Comparison of ENCODE assay signal across 8 mouse cellular contexts in the genomic region with DNA sequence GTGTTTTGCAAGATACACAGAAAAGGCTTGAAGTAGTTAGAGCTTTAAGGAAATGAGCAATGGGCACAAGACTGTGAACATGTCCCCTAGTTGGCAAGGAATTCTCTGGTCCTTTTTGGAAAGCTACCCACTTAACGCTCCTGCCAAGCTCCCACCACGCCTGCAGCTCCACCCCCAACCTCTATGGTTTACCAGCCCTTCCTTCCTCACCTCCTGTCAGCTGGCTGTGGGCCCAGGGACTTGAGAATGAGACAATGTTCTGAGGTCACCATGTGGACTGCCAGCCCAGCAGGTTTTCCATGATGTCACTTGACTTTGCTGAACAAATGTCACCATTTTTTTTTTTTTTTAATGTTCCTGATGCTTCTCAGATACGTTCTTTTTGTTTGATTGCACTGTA. TPM values are rescaled to one million over a fixed set of nuclear protein-coding genes. Genes with fewer than 3 reads are reported as not detected.
DNase-seq lines count a peak whose midpoint lies in the region; ATAC-seq and TF ChIP-seq lines count a peak whose summit lies in the region.

No protein-coding gene starts in this region.

- H3K9ac ChIP-seq in forebrain, embryonic 15.5 days (replicated peaks), result no peak overlapping the region
- no peak overlapping the region for H3K9ac ChIP-seq in forebrain, embryonic 11.5 days (ENCODE audit: low read length)
- no peak overlapping the region for H3K9ac ChIP-seq in heart, embryonic 14.5 days (ENCODE audit: low read length)

- no peaks in the 10 kb centered on the region for H3K9me3 ChIP-seq in forebrain, embryonic 15.5 days
- no peaks in the 10 kb centered on the region for H3K9me3 ChIP-seq in forebrain, embryonic 11.5 days (ENCODE audit: control insufficient read depth, low read length)
- H3K9me3 ChIP-seq in heart, embryonic 14.5 days (ENCODE audit: control insufficient read depth, low read length), result no peaks in the 10 kb centered on the region

- H3K27me3 ChIP-seq in forebrain, embryonic 15.5 days, result no peaks in the 10 kb centered on the region
- H3K27me3 ChIP-seq in forebrain, embryonic 11.5 days (ENCODE audit: control insufficient read depth, insufficient read depth, low read length), result no peaks in the 10 kb centered on the region
- no peaks in the 10 kb centered on the region for H3K27me3 ChIP-seq in cerebellum, adult 2 months (ENCODE audit: control insufficient read depth, insufficient read depth, low read length)
- no peaks in the 10 kb centered on the region for H3K27me3 ChIP-seq in heart, embryonic 14.5 days (ENCODE audit: control insufficient read depth, insufficient read depth, low read length)

- no peak overlapping the region for H3K4me2 ChIP-seq in forebrain, embryonic 15.5 days (replicated peaks)
- no peak overlapping the region for H3K4me2 ChIP-seq in forebrain, embryonic 11.5 days (ENCODE audit: low read depth, low read length, severe bottlenecking)
- H3K4me2 ChIP-seq in heart, embryonic 14.5 days (ENCODE audit: low read length), result no peak overlapping the region

- peaks cover 17% of the 10 kb centered on the region for H3K4me1 ChIP-seq in forebrain, embryonic 15.5 days
- H3K4me1 ChIP-seq in forebrain, embryonic 11.5 days (replicated peaks; ENCODE audit: control insufficient read depth, insufficient read depth, low read length), result no peaks in the 10 kb centered on the region
- H3K4me1 ChIP-seq in cerebellum, adult 2 months (ENCODE audit: control insufficient read depth, insufficient read depth, low read length), result peaks cover 11% of the 10 kb centered on the region
- peaks cover 4 to 16% of the 10 kb centered on the region in 2 experiments for H3K4me1 ChIP-seq in heart, embryonic 14.5 days (ENCODE audit: control insufficient read depth in 2 of 2, insufficient read depth in 2 of 2, low read length in 2 of 2)

- peak overlapping the region; percentile 49 for H3K27ac ChIP-seq in forebrain, embryonic 15.5 days (replicated peaks)
- no peak overlapping the region for H3K27ac ChIP-seq in forebrain, embryonic 11.5 days (ENCODE audit: low read depth, low read length)
- peak overlapping the region; percentile 92 for H3K27ac ChIP-seq in cerebellum, adult 2 months (ENCODE audit: insufficient read depth, low read length)
- peak overlapping the region in 1 of 2 experiments; percentile 69; a peak in 2 of 4 replicates for H3K27ac ChIP-seq in heart, embryonic 14.5 days (replicated peaks in 1 of 2; ENCODE audit: control insufficient read depth in 1 of 2, insufficient read depth in 1 of 2, low read depth in 2 of 2, low read length in 2 of 2)
- H3K27ac ChIP-seq in left cerebral cortex, adult 2 months, result no peak overlapping the region

- no peak for DNase-seq in forebrain, embryonic 11.5 days (ENCODE audit: low spot score)
- DNase-seq in 416B (ENCODE audit: low read depth), result peak; percentile 96
- peak; percentile 98 to 99 for DNase-seq in cerebellum, adult 2 months
- DNase-seq in left cerebral cortex, adult 2 months (ENCODE audit: extremely low spot score in 1 of 2, low spot score in 2 of 2), result peak; percentile 45 to 61
- peak; percentile 43 to 58 for DNase-seq in right cerebral cortex, postnatal 36 days (ENCODE audit: low spot score in 2 of 2)
- no peak for DNase-seq in spleen, adult 12 weeks (ENCODE audit: low spot score)

- no peak for ATAC-seq in forebrain, embryonic 15.5 days (replicated peaks)
- ATAC-seq in forebrain, embryonic 11.5 days (replicated peaks; ENCODE audit: low FRiP score), result no peak
- ATAC-seq in heart, embryonic 14.5 days (ENCODE audit: insufficient number of reproducible peaks, insufficient read depth, low FRiP score, low read depth), result peak; percentile 85

- no peak for TF ChIP-seq CTCF in cerebellum, adult 2 months (IDR thresholded peaks at IDR 0.05; ENCODE audit: borderline replicate concordance, insufficient read depth, low read depth, low read length)
- no peak for TF ChIP-seq CTCF in left cerebral cortex, adult 2 months (IDR thresholded peaks at IDR 0.05)

- intact Hi-C loops in left cerebral cortex, adult 2 months (cut with DNase I), result no loop called here

- H3K36me3 ChIP-seq in forebrain, embryonic 15.5 days, result no peaks in the 10 kb centered on the region
- no peaks in the 10 kb centered on the region for H3K36me3 ChIP-seq in forebrain, embryonic 11.5 days (ENCODE audit: control insufficient read depth, insufficient read depth, low read length)
- H3K36me3 ChIP-seq in heart, embryonic 14.5 days (ENCODE audit: control insufficient read depth, insufficient read depth, low read length), result no peaks in the 10 kb centered on the region

- 17% methylated on average over 3 of the region's 3 CpGs for WGBS in forebrain, embryonic 15.5 days
- 71% methylated on average over 3 of the region's 3 CpGs for WGBS in forebrain, embryonic 11.5 days
- 5% methylated on average over 3 of the region's 3 CpGs for WGBS in cerebellum, adult 2 months
- WGBS in heart, embryonic 14.5 days, result 6% methylated on average over 3 of the region's 3 CpGs

- no peak overlapping the region for H3K4me3 ChIP-seq in forebrain, embryonic 15.5 days
- H3K4me3 ChIP-seq in forebrain, embryonic 11.5 days (ENCODE audit: low read depth, low read length), result no peak overlapping the region
- H3K4me3 ChIP-seq in cerebellum, adult 2 months (replicated peaks; ENCODE audit: insufficient read depth, low read depth, low read length), result no peak overlapping the region
- H3K4me3 ChIP-seq in heart, embryonic 14.5 days (ENCODE audit: control insufficient read depth in 1 of 2, insufficient read depth in 1 of 2, low read depth in 1 of 2, low read length in 2 of 2), result no peak overlapping the region
- H3K4me3 ChIP-seq in left cerebral cortex, adult 2 months, result no peak overlapping the region

- TF ChIP-seq POLR2A in cerebellum, adult 2 months (IDR thresholded peaks at IDR 0.05; ENCODE audit: borderline replicate concordance, insufficient read depth, low read length), result no peak

RNA-seq across cellular contexts. Expression of a gene that starts 19.0 kb away (rescaled TPM):
- 105 and 107 TPM in 2 replicates for polyA plus RNA-seq in forebrain, embryonic 15.5 days (2015; fragmentation: Nextera tagmentation; extraction: Ambion mirVana)
- 109 and 111 TPM in 2 replicates for polyA plus RNA-seq in forebrain, embryonic 11.5 days (2014; fragmentation: Nextera tagmentation; extraction: Ambion mirVana)
- polyA plus RNA-seq in cerebellum, adult 2 months (2012; rRNA removed), result 94.6 and 95.8 TPM in 2 replicates
- 50.2 and 53.6 TPM in 2 replicates for polyA plus RNA-seq in heart, embryonic 14.5 days (2014; fragmentation: Nextera tagmentation; extraction: Ambion mirVana)
- 100 to 1,000 TPM; 131 to 141 TPM for total RNA-seq in left cerebral cortex, adult 2 months (2021)

RNA-seq across cellular contexts. Expression of a gene that starts 27.4 kb away (rescaled TPM):
- 1.9 and 2.6 TPM in 2 replicates for polyA plus RNA-seq in forebrain, embryonic 15.5 days (2015; fragmentation: Nextera tagmentation; extraction: Ambion mirVana)
- polyA plus RNA-seq in forebrain, embryonic 11.5 days (2014; fragmentation: Nextera tagmentation; extraction: Ambion mirVana), result 33.8 and 36.8 TPM in 2 replicates
- 0.72 and 0.90 TPM in 2 replicates for polyA plus RNA-seq in cerebellum, adult 2 months (2012; rRNA removed)
- polyA plus RNA-seq in heart, embryonic 14.5 days (2014; fragmentation: Nextera tagmentation; extraction: Ambion mirVana), result 5.6 and 11.8 TPM in 2 replicates
- under 1 TPM; 0.16 to 0.43 TPM for total RNA-seq in left cerebral cortex, adult 2 months (2021)

RNA-seq across cellular contexts. Expression of a gene that starts 42.1 kb away (rescaled TPM):
- polyA plus RNA-seq in forebrain, embryonic 15.5 days (2015; fragmentation: Nextera tagmentation; extraction: Ambion mirVana), result 27.6 and 29.5 TPM in 2 replicates
- 20.8 and 21.7 TPM in 2 replicates for polyA plus RNA-seq in forebrain, embryonic 11.5 days (2014; fragmentation: Nextera tagmentation; extraction: Ambion mirVana)
- 93.3 and 101 TPM in 2 replicates for polyA plus RNA-seq in cerebellum, adult 2 months (2012; rRNA removed)
- 7.0 and 10.6 TPM in 2 replicates for polyA plus RNA-seq in heart, embryonic 14.5 days (2014; fragmentation: Nextera tagmentation; extraction: Ambion mirVana)
- total RNA-seq in left cerebral cortex, adult 2 months (2021), result 100 to 1,000 TPM; 236 to 242 TPM

RNA-seq across cellular contexts. Expression of a gene that starts 53.8 kb away (rescaled TPM):
- 73.1 and 73.4 TPM in 2 replicates for polyA plus RNA-seq in forebrain, embryonic 15.5 days (2015; fragmentation: Nextera tagmentation; extraction: Ambion mirVana)
- 50.0 and 58.5 TPM in 2 replicates for polyA plus RNA-seq in forebrain, embryonic 11.5 days (2014; fragmentation: Nextera tagmentation; extraction: Ambion mirVana)
- 82.7 and 85.3 TPM in 2 replicates for polyA plus RNA-seq in cerebellum, adult 2 months (2012; rRNA removed)
- 39.1 and 46.5 TPM in 2 replicates for polyA plus RNA-seq in heart, embryonic 14.5 days (2014; fragmentation: Nextera tagmentation; extraction: Ambion mirVana)
- total RNA-seq in left cerebral cortex, adult 2 months (2021), result 10 to 100 TPM; 66.6 to 74.4 TPM

RNA-seq across cellular contexts. Expression of a gene that starts 54.6 kb away (rescaled TPM):
- polyA plus RNA-seq in forebrain, embryonic 15.5 days (2015; fragmentation: Nextera tagmentation; extraction: Ambion mirVana), result 149 and 150 TPM in 2 replicates
- 33.1 and 35.4 TPM in 2 replicates for polyA plus RNA-seq in forebrain, embryonic 11.5 days (2014; fragmentation: Nextera tagmentation; extraction: Ambion mirVana)
- polyA plus RNA-seq in cerebellum, adult 2 months (2012; rRNA removed), result 446 and 460 TPM in 2 replicates
- polyA plus RNA-seq in heart, embryonic 14.5 days (2014; fragmentation: Nextera tagmentation; extraction: Ambion mirVana), result 0.81 and 1.2 TPM in 2 replicates
- 100 to 1,000 TPM; 505 to 522 TPM for total RNA-seq in left cerebral cortex, adult 2 months (2021)

Comparison
In these comparisons a context has a peak if more than half of its experiments do, and no peak if none do; other contexts are left out.
1. H3K27ac ChIP-seq: peak in forebrain, embryonic 15.5 days (single experiment) and cerebellum, adult 2 months (single experiment); none in forebrain, embryonic 11.5 days (single experiment) and left cerebral cortex, adult 2 months (single experiment).
2. DNase-seq: peak in 416B (single experiment), cerebellum, adult 2 months (2 of 2), left cerebral cortex, adult 2 months (2 of 2) and right cerebral cortex, postnatal 36 days (2 of 2); none in forebrain, embryonic 11.5 days (single experiment) and spleen, adult 12 weeks (single experiment).